Mouse (Mus musculus) splenic B cell, adult 2 months (primary cell): ENCODE data around the gene Rps19bp1.
A peak's percentile ranks its signal among the peaks of the same experiment; 100 is the strongest.

Experiments
- DNase-seq: peaks from one replicate; pipeline ENCODE4 v3.0.0-alpha.2; 2011; ENCODE audit warnings: low read depth, low spot score
- H3K27me3 ChIP-seq: 2 replicates; pipeline ENCODE4 v1.6.1; 2012; ENCODE audit warnings: mild to moderate bottlenecking, low read length, moderate library complexity, mixed read lengths; ENCODE audit not compliant: control insufficient read depth, poor library complexity, insufficient read depth, severe bottlenecking
- H3K36me3 ChIP-seq: 2 replicates; pipeline ENCODE4 v1.6.1; 2012; ENCODE audit warnings: mild to moderate bottlenecking, low read length, moderate library complexity, mixed read lengths; ENCODE audit not compliant: control insufficient read depth, poor library complexity, insufficient read depth, severe bottlenecking

Gene Rps19bp1

DNA sequence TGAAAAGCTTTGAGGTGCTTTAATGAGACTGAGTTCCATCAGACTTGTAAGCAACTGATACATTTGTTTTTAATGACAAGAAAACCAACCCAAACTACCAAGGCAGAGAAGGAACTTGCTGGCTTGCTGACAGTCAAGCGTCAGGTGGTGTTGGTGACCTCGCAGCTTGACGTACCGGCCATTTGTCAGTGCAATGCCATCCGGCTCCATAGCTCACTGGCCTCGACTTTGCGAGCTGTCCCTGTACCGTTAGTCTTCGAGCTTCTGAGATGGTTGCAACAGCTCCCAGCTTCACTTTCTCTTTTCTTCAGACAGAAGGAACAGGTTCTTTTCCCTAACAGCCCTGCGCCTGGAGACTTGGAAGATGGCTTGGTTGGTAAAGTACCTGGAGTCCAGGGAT lies 46.6 kb downstream of the Rps19bp1 start:
- no peaks in the 10 kb centered on the region for H3K27me3 ChIP-seq
- no peak for DNase-seq
- H3K36me3 ChIP-seq, result no peaks in the 10 kb centered on the region

DNA sequence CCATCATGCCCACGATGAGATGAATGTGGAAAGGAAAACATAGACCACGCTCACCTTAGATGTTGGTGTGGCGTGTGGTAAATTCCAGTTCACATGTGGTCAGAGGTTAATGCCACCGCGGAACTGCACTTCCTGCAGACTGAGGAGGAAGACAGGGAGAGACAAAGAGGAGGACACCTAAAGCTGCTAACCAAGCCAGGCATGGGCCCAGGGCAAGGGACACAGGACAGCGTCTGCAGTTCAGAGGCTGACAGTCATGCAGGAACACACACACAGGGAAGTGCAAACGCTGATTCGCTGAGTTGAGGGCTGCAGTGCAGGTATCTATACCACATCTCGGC lies 47.7 kb downstream of the Rps19bp1 start:
- DNase-seq, result no peak
- no peaks in the 10 kb centered on the region for H3K27me3 ChIP-seq

DNA sequence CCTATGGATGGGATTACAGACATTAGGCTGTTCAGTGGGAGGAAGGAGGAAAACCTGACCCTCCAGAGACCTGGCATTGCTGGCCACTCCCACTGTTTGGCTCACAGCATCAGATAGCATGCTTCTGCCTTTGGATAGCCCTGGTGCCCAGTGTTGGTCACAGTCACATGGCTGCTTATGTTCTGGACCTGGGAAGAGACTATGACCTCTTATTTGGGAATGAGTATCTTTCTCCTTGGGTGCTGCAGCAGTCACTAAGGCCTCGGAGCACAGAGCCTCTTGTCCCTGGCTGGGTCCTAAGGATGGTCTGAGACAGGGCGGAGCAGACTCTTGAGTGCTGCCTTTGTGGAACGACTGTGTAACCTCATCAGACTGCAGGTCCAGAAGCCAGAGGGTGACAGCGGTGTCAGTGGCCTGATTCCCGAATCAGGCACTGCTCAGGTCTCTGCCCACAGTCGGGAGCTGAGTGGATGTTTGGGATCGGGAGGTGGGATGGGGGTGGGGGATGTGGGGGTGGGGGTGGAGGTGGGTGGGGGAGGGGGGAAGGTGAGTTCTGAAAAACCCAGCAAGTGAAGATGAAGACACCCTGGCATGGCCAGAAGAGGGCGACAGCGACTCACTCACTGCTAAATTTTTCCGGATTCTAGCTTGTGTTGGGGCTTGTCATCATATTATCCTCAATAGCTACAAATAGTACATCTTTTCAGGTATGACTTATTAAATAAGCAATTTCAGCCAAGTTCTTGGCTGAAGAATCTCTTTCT lies 48.2 kb downstream of the Rps19bp1 start:
- DNase-seq, result peak; percentile 68
- no peaks in the 10 kb centered on the region for H3K27me3 ChIP-seq
- no peaks in the 10 kb centered on the region for H3K36me3 ChIP-seq

More for the DNA sequence above, 47.7 kb downstream of the Rps19bp1 start:
- H3K36me3 ChIP-seq, result no peaks in the 10 kb centered on the region

DNA sequence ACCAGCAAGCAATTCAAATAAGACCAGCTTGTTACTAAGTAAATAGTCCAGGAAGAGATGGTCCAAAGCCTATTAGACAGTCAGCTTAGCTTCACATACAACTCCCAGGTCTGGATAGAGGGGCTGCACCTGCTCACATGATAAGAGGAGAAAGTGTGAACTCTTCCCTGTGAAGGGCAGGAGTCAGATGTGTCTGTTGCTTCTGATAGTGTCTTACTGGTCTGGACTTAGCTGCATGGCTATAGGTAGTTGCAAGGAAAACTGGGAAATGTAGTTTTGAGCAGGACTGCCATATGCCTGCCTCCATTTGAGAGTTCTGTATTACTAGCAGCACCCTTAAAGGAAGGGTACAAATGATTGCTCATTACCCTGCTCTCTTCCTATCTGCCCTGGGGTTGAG lies 50.4 kb downstream of the Rps19bp1 start:
- H3K36me3 ChIP-seq, result no peaks in the 10 kb centered on the region
- H3K27me3 ChIP-seq, result no peaks in the 10 kb centered on the region
- DNase-seq, result no peak
